Mouse (Mus musculus) heart, adult 2 months (tissue): ENCODE measurements around the gene Sf1.

ENCODE experiments used
- CTCF ChIP-seq: fragments of 200-600 bp; IDR thresholded peaks from 2 replicates; pipeline ENCODE4 v1.8.1; 2022; ENCODE audit warnings: antibody characterized with exemption, mild to moderate bottlenecking, moderate library complexity
- EP300 ChIP-seq: fragments of 200-500 bp; IDR thresholded peaks from 2 replicates; pipeline ENCODE4 v1.6.1; 2011; ENCODE audit warnings: low read depth, low read length, control low read depth; ENCODE audit not compliant: insufficient read depth

GRCm38 (mm10) chr19:6313796-6314195 lies 49.7 kb upstream of the Sf1 start:
- no peak for TF ChIP-seq EP300
- TF ChIP-seq CTCF = no peak
